Mouse (Mus musculus): ENCODE results near the gene Casz1. TPM values are rescaled to one million over a fixed set of nuclear protein-coding genes. Genes with fewer than 3 reads are reported as not detected.

The Casz1 gene
- polyA plus RNA-seq, 1 experiment from 2014 or later, result 20.7 TPM

- Histone ChIP-seq H3K4me1 (replicated peaks) (peaks cover 38% of the 10 kb centered on the region), H3K9me3 (replicated peaks) (no peaks in the 10 kb centered on the region), H3K36me3 (peaks cover 53% of the 10 kb centered on the region), H3K27me3 (peaks cover 2% of the 10 kb centered on the region; the same call in 1 of the 2 replicates), H3K9ac (peak overlapping the region; percentile 38; the same call in 1 of the 2 replicates), H3K4me3 (no peak overlapping the region), H3K27ac (peak overlapping the region; percentile 68), H3K4me2 (peak overlapping the region; percentile 51)
- peak; percentile 86 for ATAC-seq (replicated peaks; ENCODE audit: insufficient number of reproducible peaks, insufficient read depth, low FRiP score, low read depth)
- 16% methylated on average over 25 of the region's 25 CpGs for WGBS
Measured at GRCm38 (mm10) chr4:148940674-148941211, 136.5 kb downstream of the Casz1 start.

DNA sequence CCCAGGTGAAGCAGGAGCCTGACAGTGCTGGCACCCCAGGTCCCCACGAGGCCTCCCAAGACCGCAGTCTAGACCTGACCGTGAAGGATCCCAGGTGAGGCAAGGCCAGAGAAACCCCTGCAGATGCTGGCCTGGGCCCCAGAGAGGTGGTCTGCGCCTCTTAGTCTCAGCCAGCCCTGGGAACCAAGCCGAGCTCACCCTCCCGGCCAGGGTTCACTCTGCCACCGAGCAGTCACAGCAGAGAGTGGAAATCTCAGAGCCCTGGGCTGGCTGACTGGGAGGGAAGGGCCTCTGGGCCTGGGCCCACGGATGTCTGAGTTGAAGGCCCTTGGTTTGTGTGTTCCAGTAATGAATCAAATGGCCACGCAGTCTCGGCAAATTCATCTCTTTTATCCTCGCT, 137.1 kb downstream of the Casz1 start:
- peak overlapping the region; percentile 51; the same call in 1 of the 2 replicates for H3K4me2 ChIP-seq
- peaks cover 2% of the 10 kb centered on the region; the same call in 1 of the 2 replicates for H3K27me3 ChIP-seq
- 60% methylated on average over 11 of the region's 11 CpGs for WGBS
- H3K4me3 ChIP-seq, result no peak overlapping the region
- 0 out of 2 replicates have a peak overlapping the region, but pooled peaks have one; percentile 10 for H3K9ac ChIP-seq
- no peak for ATAC-seq (replicated peaks; ENCODE audit: insufficient number of reproducible peaks, insufficient read depth, low FRiP score, low read depth)
- H3K4me1 ChIP-seq (replicated peaks), result peaks cover 38% of the 10 kb centered on the region
- peak overlapping the region; percentile 68; the same call in 1 of the 2 replicates for H3K27ac ChIP-seq
- no peaks in the 10 kb centered on the region for H3K9me3 ChIP-seq (replicated peaks)
- peaks cover 49% of the 10 kb centered on the region for H3K36me3 ChIP-seq

DNA sequence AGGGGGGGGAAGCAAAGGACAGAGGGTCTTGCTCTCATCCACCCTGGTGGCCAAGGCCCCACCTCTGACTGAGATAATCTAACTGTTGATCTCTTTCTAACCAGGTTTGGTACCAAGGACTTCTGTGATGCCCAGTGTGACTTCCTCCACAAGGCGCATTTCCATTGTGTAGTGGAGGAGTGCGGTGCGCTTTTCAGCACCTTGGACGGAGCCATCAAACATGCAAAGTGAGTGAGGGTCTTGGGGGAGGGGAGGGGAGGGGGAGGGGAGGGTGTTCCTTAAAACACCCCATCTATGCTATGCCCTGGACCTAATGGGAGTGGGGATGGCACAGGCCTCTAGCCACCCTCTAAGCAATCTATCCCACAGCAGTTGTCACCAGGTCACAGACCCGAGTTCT, 138.9 kb downstream of the Casz1 start:
- peaks cover 48% of the 10 kb centered on the region for H3K36me3 ChIP-seq
- no peak overlapping the region for H3K9ac ChIP-seq
- 35% methylated on average over 5 of the region's 5 CpGs for WGBS
- no peak for ATAC-seq (replicated peaks; ENCODE audit: insufficient number of reproducible peaks, insufficient read depth, low FRiP score, low read depth)
- H3K27me3 ChIP-seq, result peaks cover 2% of the 10 kb centered on the region; the same call in 1 of the 2 replicates
- no peaks in the 10 kb centered on the region for H3K9me3 ChIP-seq (replicated peaks)
- H3K4me2 ChIP-seq, result no peak overlapping the region
- H3K4me3 ChIP-seq, result no peak overlapping the region
- H3K4me1 ChIP-seq (replicated peaks), result peaks cover 47% of the 10 kb centered on the region
- H3K27ac ChIP-seq, result no peak overlapping the region

- Histone ChIP-seq H3K4me2 (no peak overlapping the region), H3K36me3 (peaks cover 54% of the 10 kb centered on the region; the same call in 1 of the 2 replicates), H3K4me1 (replicated peaks) (peaks cover 50% of the 10 kb centered on the region), H3K4me3 (no peak overlapping the region), H3K9me3 (replicated peaks) (no peaks in the 10 kb centered on the region), H3K27me3 (peaks cover 5% of the 10 kb centered on the region; the same call in 1 of the 2 replicates), H3K9ac (no peak overlapping the region), H3K27ac (peak overlapping the region; percentile 55)
- ATAC-seq (replicated peaks; ENCODE audit: insufficient number of reproducible peaks, insufficient read depth, low FRiP score, low read depth), result no peak
- WGBS, result 51% methylated on average over 4 of the region's 4 CpGs
Measured at GRCm38 (mm10) chr4:148945476-148945881, 141.2 kb downstream of the Casz1 start.

GRCm38 (mm10) chr4:148946071-148946470, 141.8 kb downstream of the Casz1 start:
- Histone ChIP-seq H3K27ac (peak overlapping the region; percentile 55), H3K4me2 (no peak overlapping the region), H3K36me3 (peaks cover 52% of the 10 kb centered on the region; the same call in 1 of the 2 replicates), H3K4me3 (no peak overlapping the region), H3K4me1 (replicated peaks) (peaks cover 50% of the 10 kb centered on the region), H3K9me3 (replicated peaks) (no peaks in the 10 kb centered on the region), H3K27me3 (peaks cover 5% of the 10 kb centered on the region; the same call in 1 of the 2 replicates), H3K9ac (no peak overlapping the region; the same call in 1 of the 2 replicates)
- WGBS, result 80% methylated on average over 8 of the region's 8 CpGs
- no peak; the same call in 1 of the 2 replicates for ATAC-seq (replicated peaks; ENCODE audit: insufficient number of reproducible peaks, insufficient read depth, low FRiP score, low read depth)

GRCm38 (mm10) chr4:148947833-148948388, 143.7 kb downstream of the Casz1 start:
- H3K4me3 ChIP-seq, result no peak overlapping the region
- WGBS, result 43% methylated on average over 10 of the region's 10 CpGs
- no peaks in the 10 kb centered on the region for H3K9me3 ChIP-seq (replicated peaks)
- H3K4me1 ChIP-seq (replicated peaks), result peaks cover 64% of the 10 kb centered on the region
- H3K27ac ChIP-seq, result peak overlapping the region; percentile 16; the same call in 1 of the 2 replicates
- peaks cover 55% of the 10 kb centered on the region; the same call in 1 of the 2 replicates for H3K36me3 ChIP-seq
- ATAC-seq (replicated peaks; ENCODE audit: insufficient number of reproducible peaks, insufficient read depth, low FRiP score, low read depth), result no peak
- H3K4me2 ChIP-seq, result no peak overlapping the region
- peaks cover 22% of the 10 kb centered on the region for H3K27me3 ChIP-seq
- H3K9ac ChIP-seq, result 0 out of 2 replicates have a peak overlapping the region, but pooled peaks have one; percentile 17

GRCm38 (mm10) chr4:148950487-148950886, 146.3 kb downstream of the Casz1 start:
- peaks cover 70% of the 10 kb centered on the region for H3K4me1 ChIP-seq (replicated peaks)
- H3K36me3 ChIP-seq, result peaks cover 47% of the 10 kb centered on the region; the same call in 1 of the 2 replicates
- 49% methylated on average over 6 of the region's 6 CpGs for WGBS
- H3K4me2 ChIP-seq, result no peak overlapping the region
- peak overlapping the region; percentile 0; the same call in 1 of the 2 replicates for H3K9ac ChIP-seq
- no peak for ATAC-seq (replicated peaks; ENCODE audit: insufficient number of reproducible peaks, insufficient read depth, low FRiP score, low read depth)
- H3K9me3 ChIP-seq (replicated peaks), result no peaks in the 10 kb centered on the region
- peaks cover 26% of the 10 kb centered on the region for H3K27me3 ChIP-seq
- H3K27ac ChIP-seq, result peak overlapping the region; percentile 87
- H3K4me3 ChIP-seq, result no peak overlapping the region

- peaks cover 26% of the 10 kb centered on the region for H3K27me3 ChIP-seq
Measured at GRCm38 (mm10) chr4:148950932-148951650, 146.9 kb downstream of the Casz1 start.

DNA sequence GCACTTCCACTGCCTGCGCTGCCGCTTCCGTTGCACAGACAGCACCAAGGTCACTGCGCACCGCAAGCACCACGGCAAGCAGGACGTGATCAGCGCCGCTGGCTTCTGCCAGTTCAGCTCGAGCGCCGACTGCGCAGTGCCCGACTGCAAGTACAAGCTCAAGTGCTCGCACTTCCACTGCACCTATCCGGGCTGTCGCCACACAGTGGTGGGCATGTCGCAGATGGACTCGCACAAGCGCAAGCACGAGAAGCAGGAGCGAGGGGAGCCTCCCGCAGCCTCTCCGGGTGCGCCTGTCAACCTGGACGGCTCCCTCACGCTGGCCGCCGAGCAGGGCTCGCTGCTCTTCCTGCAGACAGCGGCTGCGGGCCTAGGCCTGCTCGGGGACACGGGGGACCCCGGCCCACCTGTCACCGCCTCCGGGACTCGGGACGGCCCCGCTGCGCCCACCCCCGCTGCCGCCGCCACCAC, 147.6 kb downstream of the Casz1 start:
- Histone ChIP-seq H3K4me3 (peak overlapping the region; percentile 37), H3K27me3 (peaks cover 26% of the 10 kb centered on the region), H3K4me2 (peak overlapping the region; percentile 54), H3K9me3 (replicated peaks) (no peaks in the 10 kb centered on the region), H3K9ac (peak overlapping the region; percentile 41; the same call in 1 of the 2 replicates), H3K36me3 (peaks cover 42% of the 10 kb centered on the region; the same call in 1 of the 2 replicates), H3K4me1 (replicated peaks) (peaks cover 69% of the 10 kb centered on the region), H3K27ac (peak overlapping the region; percentile 87)
- 14% methylated on average over 44 of the region's 44 CpGs for WGBS
- no peak for ATAC-seq (replicated peaks; ENCODE audit: insufficient number of reproducible peaks, insufficient read depth, low FRiP score, low read depth)

More at GRCm38 (mm10) chr4:148950932-148951650, 146.9 kb downstream of the Casz1 start:
- Histone ChIP-seq H3K27ac (peak overlapping the region; percentile 87), H3K9me3 (replicated peaks) (no peaks in the 10 kb centered on the region), H3K4me2 (peak overlapping the region; percentile 54), H3K9ac (peak overlapping the region; percentile 41; the same call in 1 of the 2 replicates), H3K4me3 (peak overlapping the region; percentile 37; the same call in 1 of the 2 replicates), H3K36me3 (peaks cover 46% of the 10 kb centered on the region; the same call in 1 of the 2 replicates), H3K4me1 (replicated peaks) (peaks cover 69% of the 10 kb centered on the region)
- ATAC-seq (replicated peaks; ENCODE audit: insufficient number of reproducible peaks, insufficient read depth, low FRiP score, low read depth), result peak; percentile 53
- 22% methylated on average over 25 of the region's 25 CpGs for WGBS

- no peak for ATAC-seq (replicated peaks; ENCODE audit: insufficient number of reproducible peaks, insufficient read depth, low FRiP score, low read depth)
- H3K4me3 ChIP-seq, result peak overlapping the region; percentile 37
- H3K27ac ChIP-seq, result no peak overlapping the region
- 23% methylated on average over 69 of the region's 69 CpGs for WGBS
- peak overlapping the region; percentile 54 for H3K4me2 ChIP-seq
- H3K27me3 ChIP-seq, result peaks cover 26% of the 10 kb centered on the region
- H3K4me1 ChIP-seq (replicated peaks), result peaks cover 63% of the 10 kb centered on the region
- peak overlapping the region; percentile 41; the same call in 1 of the 2 replicates for H3K9ac ChIP-seq
- peaks cover 35% of the 10 kb centered on the region; the same call in 1 of the 2 replicates for H3K36me3 ChIP-seq
- no peaks in the 10 kb centered on the region for H3K9me3 ChIP-seq (replicated peaks)
Measured at GRCm38 (mm10) chr4:148952328-148953222, 148.3 kb downstream of the Casz1 start.
